Mouse (Mus musculus): ENCODE results near the gene Selp.

Selp gene

GRCm38 (mm10) chr1:164114947-164115493 lies at the start of gene Selp:
Gene Selp, plus strand, starts transcription at chr1:164115264.
- no peak for DNase-seq (ENCODE audit: low spot score in 2 of 2)

- no peak for DNase-seq (ENCODE audit: low spot score in 2 of 2)
Measured at GRCm38 (mm10) chr1:164069261-164069660, 45.8 kb upstream of the Selp start.

- DNase-seq (ENCODE audit: low spot score in 2 of 2): no peak
Measured at GRCm38 (mm10) chr1:164070461-164070860, 44.6 kb upstream of the Selp start.

GRCm38 (mm10) chr1:164071111-164071510 lies 44.0 kb upstream of the Selp start:
- no peak for DNase-seq (ENCODE audit: low spot score in 2 of 2)

- no peak for DNase-seq (ENCODE audit: low spot score in 2 of 2)
Measured at GRCm38 (mm10) chr1:164072001-164072400, 43.1 kb upstream of the Selp start.

- no peak for DNase-seq (ENCODE audit: low spot score in 2 of 2)
Measured at GRCm38 (mm10) chr1:164073091-164073490, 42.0 kb upstream of the Selp start.

- no peak for DNase-seq (ENCODE audit: low spot score in 2 of 2)
Measured at GRCm38 (mm10) chr1:164073803-164074202, 41.3 kb upstream of the Selp start.

GRCm38 (mm10) chr1:164074606-164075140 lies 40.4 kb upstream of the Selp start:
- DNase-seq (ENCODE audit: low spot score in 2 of 2): no peak

- no peak for DNase-seq (ENCODE audit: low spot score in 2 of 2)
Measured at GRCm38 (mm10) chr1:164075416-164075815, 39.6 kb upstream of the Selp start.

GRCm38 (mm10) chr1:164076441-164076840 lies 38.6 kb upstream of the Selp start:
- DNase-seq (ENCODE audit: low spot score in 2 of 2): no peak

- no peak for DNase-seq (ENCODE audit: low spot score in 2 of 2)
Measured at GRCm38 (mm10) chr1:164077031-164077430, 38.0 kb upstream of the Selp start.

- DNase-seq (ENCODE audit: low spot score in 2 of 2): no peak
Measured at GRCm38 (mm10) chr1:164078323-164078741, 36.7 kb upstream of the Selp start.

- no peak for DNase-seq (ENCODE audit: low spot score in 2 of 2)
Measured at GRCm38 (mm10) chr1:164079091-164079490, 36.0 kb upstream of the Selp start.

GRCm38 (mm10) chr1:164083046-164083445 lies 32.0 kb upstream of the Selp start:
- no peak for DNase-seq (ENCODE audit: low spot score in 2 of 2)

- no peak for DNase-seq (ENCODE audit: low spot score in 2 of 2)
Measured at GRCm38 (mm10) chr1:164086797-164087196, 28.3 kb upstream of the Selp start.

- DNase-seq (ENCODE audit: low spot score in 2 of 2): no peak
Measured at GRCm38 (mm10) chr1:164087872-164088271, 27.2 kb upstream of the Selp start.

GRCm38 (mm10) chr1:164096780-164097179 lies 18.3 kb upstream of the Selp start:
- no peak for DNase-seq (ENCODE audit: low spot score in 2 of 2)

- no peak for DNase-seq (ENCODE audit: low spot score in 2 of 2)
Measured at GRCm38 (mm10) chr1:164097911-164098310, 17.2 kb upstream of the Selp start.

GRCm38 (mm10) chr1:164098372-164098771 lies 16.7 kb upstream of the Selp start:
- DNase-seq (ENCODE audit: low spot score in 2 of 2): no peak

GRCm38 (mm10) chr1:164109763-164110162 lies 5.3 kb upstream of the Selp start:
- DNase-seq (ENCODE audit: low spot score in 2 of 2): peak; percentile 3 to 9

GRCm38 (mm10) chr1:164110591-164111329 lies 4.3 kb upstream of the Selp start:
- no peak for DNase-seq (ENCODE audit: low spot score in 2 of 2)

GRCm38 (mm10) chr1:164114280-164114679 lies 784 bp upstream of the Selp start:
- no peak for DNase-seq (ENCODE audit: low spot score in 2 of 2)

- DNase-seq (ENCODE audit: low spot score in 2 of 2): no peak
Measured at GRCm38 (mm10) chr1:164115647-164116046, 583 bp downstream of the Selp start.

Measured in left cerebral cortex, adult 9 months (tissue).